Mouse (Mus musculus): ENCODE data around the gene Zfp536. TPM values are rescaled to one million over a fixed set of nuclear protein-coding genes. Genes with fewer than 3 reads are reported as not detected.

Gene Zfp536
- polyA plus RNA-seq, 1 experiment from 2014 or later = 15.6 TPM

DNA sequence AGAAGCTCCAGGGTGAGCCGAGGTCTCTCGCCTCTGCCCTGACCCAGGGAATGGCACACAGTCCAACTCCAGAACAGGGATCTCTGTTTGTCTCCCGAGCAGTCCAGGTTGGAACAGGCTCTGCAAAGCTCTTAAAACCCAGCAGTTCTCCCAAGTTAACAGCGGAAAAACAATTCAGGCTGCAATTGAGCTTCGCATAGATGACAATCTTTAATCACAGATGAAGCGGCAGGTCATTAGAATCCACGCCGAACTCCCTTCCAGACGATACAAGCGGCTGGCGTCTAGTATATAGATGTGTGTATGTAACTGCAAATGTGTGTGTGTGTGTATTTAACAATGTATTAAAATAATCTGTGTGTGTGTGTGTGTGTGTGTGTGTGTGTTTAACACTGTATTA is 268.3 kb downstream of the Zfp536 start:
- Histone ChIP-seq H3K27me3 (replicated peaks; ENCODE audit: low read depth, poor library complexity, severe bottlenecking) (peaks cover 11% of the 10 kb centered on the region; the same call in 1 of the 2 replicates), H3K27ac (replicated peaks) (no peak overlapping the region), H3K4me3 (no peak overlapping the region), H3K9me3 (no peaks in the 10 kb centered on the region), H3K4me1 (peaks cover 16% of the 10 kb centered on the region), H3K36me3 (replicated peaks) (no peaks in the 10 kb centered on the region)
- no peak for DNase-seq (ENCODE audit: low spot score)
- WGBS = 87% methylated on average over 11 of the region's 11 CpGs

GRCm38 (mm10) chr7:37498881-37499280 is 274.6 kb downstream of the Zfp536 start:
- 60% methylated on average over 5 of the region's 5 CpGs for WGBS

GRCm38 (mm10) chr7:37496491-37496890 is 276.9 kb downstream of the Zfp536 start:
- DNase-seq (ENCODE audit: low spot score) = no peak
- no peaks in the 10 kb centered on the region; the same call in 1 of the 2 replicates for H3K4me1 ChIP-seq
- H3K36me3 ChIP-seq (replicated peaks) = no peaks in the 10 kb centered on the region
- no peaks in the 10 kb centered on the region for H3K9me3 ChIP-seq
- peaks cover under 1% of the 10 kb centered on the region; the same call in 1 of the 2 replicates for H3K27me3 ChIP-seq (replicated peaks; ENCODE audit: low read depth, poor library complexity, severe bottlenecking)
- H3K4me3 ChIP-seq = no peak overlapping the region
- 73% methylated on average over 9 of the region's 9 CpGs for WGBS
- H3K27ac ChIP-seq (replicated peaks) = no peak overlapping the region

More at GRCm38 (mm10) chr7:37498881-37499280, 274.6 kb downstream of the Zfp536 start:
- Histone ChIP-seq H3K9me3 (no peaks in the 10 kb centered on the region), H3K27me3 (replicated peaks; ENCODE audit: low read depth, poor library complexity, severe bottlenecking) (no peaks in the 10 kb centered on the region), H3K36me3 (replicated peaks) (no peaks in the 10 kb centered on the region), H3K4me1 (no peaks in the 10 kb centered on the region; the same call in 1 of the 2 replicates), H3K4me3 (no peak overlapping the region), H3K27ac (replicated peaks) (no peak overlapping the region)
- no peak for DNase-seq (ENCODE audit: low spot score)

DNA sequence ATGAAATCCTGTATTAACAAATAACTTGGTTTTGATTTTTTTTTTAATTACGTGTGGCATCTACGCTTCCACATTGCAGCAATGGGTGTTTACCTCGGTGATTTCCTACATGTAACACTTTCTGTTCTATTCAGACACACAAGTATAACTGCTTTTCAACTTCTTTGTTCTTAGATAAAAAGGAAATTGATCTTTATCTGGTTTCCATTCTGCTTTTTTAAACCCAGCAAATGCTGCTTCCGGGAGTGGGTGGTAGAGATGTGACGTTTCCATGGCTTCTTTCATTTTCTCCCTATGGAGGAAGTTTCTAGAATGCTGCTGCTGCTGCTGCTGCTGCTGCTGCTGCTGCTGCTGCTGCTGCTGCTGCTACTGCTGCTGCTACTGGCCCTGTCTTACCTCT is 283.1 kb downstream of the Zfp536 start:
- no peak for DNase-seq (ENCODE audit: low spot score)
- Histone ChIP-seq H3K4me3 (no peak overlapping the region), H3K27ac (replicated peaks) (no peak overlapping the region), H3K4me1 (0 out of 2 replicates have a peak, but pooled peaks cover 2% of the 10 kb centered on the region), H3K9me3 (no peaks in the 10 kb centered on the region), H3K27me3 (replicated peaks; ENCODE audit: low read depth, poor library complexity, severe bottlenecking) (peaks cover 5% of the 10 kb centered on the region; the same call in 1 of the 2 replicates), H3K36me3 (replicated peaks) (no peaks in the 10 kb centered on the region)
- 81% methylated on average over 5 of the region's 5 CpGs for WGBS

DNA sequence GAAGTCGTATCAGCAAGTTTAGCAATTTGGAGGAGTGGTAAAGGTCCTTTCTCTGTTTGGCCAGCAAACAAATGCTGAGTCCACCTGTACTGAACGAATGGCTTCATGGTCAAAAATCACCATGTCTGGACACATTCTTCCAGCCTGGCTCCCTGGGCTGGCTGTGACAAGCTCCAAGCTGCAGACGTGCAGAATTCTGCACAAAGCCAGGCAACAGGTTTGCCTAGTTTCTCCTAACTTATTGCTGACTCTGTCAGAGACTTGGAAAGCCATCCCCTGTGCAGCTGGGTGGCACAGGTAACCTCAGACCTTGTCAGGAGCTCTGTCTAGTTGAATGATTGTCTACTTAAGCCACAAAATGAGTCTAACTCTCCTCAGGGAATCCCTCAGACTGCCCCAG is 288.5 kb downstream of the Zfp536 start:
- WGBS = 74% methylated on average over 3 of the region's 3 CpGs
- no peak overlapping the region for H3K4me3 ChIP-seq
- H3K27ac ChIP-seq (replicated peaks) = no peak overlapping the region
- no peaks in the 10 kb centered on the region for H3K9me3 ChIP-seq
- no peak for DNase-seq (ENCODE audit: low spot score)
- H3K27me3 ChIP-seq (replicated peaks; ENCODE audit: low read depth, poor library complexity, severe bottlenecking) = no peaks in the 10 kb centered on the region
- peaks cover 7% of the 10 kb centered on the region for H3K36me3 ChIP-seq (replicated peaks)
- peaks cover 20% of the 10 kb centered on the region; the same call in 1 of the 2 replicates for H3K4me1 ChIP-seq

- DNase-seq (ENCODE audit: low spot score) = no peak
- 72% methylated on average over 4 of the region's 4 CpGs for WGBS
- no peaks in the 10 kb centered on the region for H3K27me3 ChIP-seq (replicated peaks; ENCODE audit: low read depth, poor library complexity, severe bottlenecking)
- H3K9me3 ChIP-seq = no peaks in the 10 kb centered on the region
- peaks cover 16% of the 10 kb centered on the region for H3K36me3 ChIP-seq (replicated peaks)
- H3K27ac ChIP-seq (replicated peaks) = no peak overlapping the region
- no peak overlapping the region for H3K4me3 ChIP-seq
- peaks cover 25% of the 10 kb centered on the region; the same call in 1 of the 2 replicates for H3K4me1 ChIP-seq
Measured at GRCm38 (mm10) chr7:37482564-37482963, 290.9 kb downstream of the Zfp536 start.

DNA sequence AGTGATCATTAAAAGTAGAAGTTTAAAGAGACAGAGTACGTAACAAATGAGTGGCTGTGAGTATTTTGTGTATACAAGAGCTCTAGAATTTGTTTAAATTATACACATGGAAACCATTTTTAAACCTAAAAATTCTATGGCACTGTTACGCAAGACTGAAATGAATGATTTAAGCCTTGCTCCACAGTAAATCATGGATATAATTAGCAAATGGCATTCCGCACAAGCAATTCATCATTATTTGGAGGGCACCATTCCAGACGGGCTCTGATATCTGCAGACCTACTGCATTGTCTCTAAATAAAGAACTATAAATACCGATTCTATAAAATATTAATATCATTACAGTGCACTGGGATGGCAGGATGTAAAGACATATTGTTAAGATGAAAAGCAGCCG is 292.3 kb downstream of the Zfp536 start:
- no peak for DNase-seq (ENCODE audit: low spot score)
- no peak overlapping the region for H3K4me3 ChIP-seq
- H3K36me3 ChIP-seq (replicated peaks) = peaks cover 16% of the 10 kb centered on the region
- no peak overlapping the region for H3K27ac ChIP-seq (replicated peaks)
- 90% methylated on average over 6 of the region's 6 CpGs for WGBS
- peaks cover 23% of the 10 kb centered on the region; the same call in 1 of the 2 replicates for H3K4me1 ChIP-seq
- no peaks in the 10 kb centered on the region for H3K9me3 ChIP-seq
- H3K27me3 ChIP-seq (replicated peaks; ENCODE audit: low read depth, poor library complexity, severe bottlenecking) = no peaks in the 10 kb centered on the region

GRCm38 (mm10) chr7:37477309-37477708 is 296.1 kb downstream of the Zfp536 start:
- WGBS = 93% methylated on average over 5 of the region's 5 CpGs
- DNase-seq (ENCODE audit: low spot score) = no peak
- H3K4me1 ChIP-seq = peaks cover 11% of the 10 kb centered on the region; the same call in 1 of the 2 replicates

GRCm38 (mm10) chr7:37475485-37475884 is 298.0 kb downstream of the Zfp536 start:
- Histone ChIP-seq H3K36me3 (replicated peaks) (peaks cover 15% of the 10 kb centered on the region), H3K27me3 (replicated peaks; ENCODE audit: low read depth, poor library complexity, severe bottlenecking) (no peaks in the 10 kb centered on the region), H3K27ac (replicated peaks) (no peak overlapping the region), H3K9me3 (no peaks in the 10 kb centered on the region), H3K4me1 (peaks cover 12% of the 10 kb centered on the region), H3K4me3 (no peak overlapping the region)
- 79% methylated on average over 2 of the region's 2 CpGs for WGBS
- no peak for DNase-seq (ENCODE audit: low spot score)

More at GRCm38 (mm10) chr7:37477309-37477708, 296.1 kb downstream of the Zfp536 start:
- H3K9me3 ChIP-seq = no peaks in the 10 kb centered on the region
- peaks cover 16% of the 10 kb centered on the region for H3K36me3 ChIP-seq (replicated peaks)
- H3K27ac ChIP-seq (replicated peaks) = no peak overlapping the region
- H3K4me3 ChIP-seq = no peak overlapping the region
- no peaks in the 10 kb centered on the region for H3K27me3 ChIP-seq (replicated peaks; ENCODE audit: low read depth, poor library complexity, severe bottlenecking)

- no peak overlapping the region for H3K27ac ChIP-seq (replicated peaks)
- no peaks in the 10 kb centered on the region for H3K9me3 ChIP-seq
- WGBS = 75% methylated on average over 8 of the region's 8 CpGs
Measured at GRCm38 (mm10) chr7:37474284-37474683, 299.2 kb downstream of the Zfp536 start.

GRCm38 (mm10) chr7:37473311-37474084 is 299.9 kb downstream of the Zfp536 start:
- H3K4me1 ChIP-seq = peaks cover 19% of the 10 kb centered on the region
- no peaks in the 10 kb centered on the region for H3K36me3 ChIP-seq (replicated peaks)
- WGBS = 82% methylated on average over 24 of the region's 24 CpGs
- H3K4me3 ChIP-seq = no peak overlapping the region
- H3K27me3 ChIP-seq (replicated peaks; ENCODE audit: low read depth, poor library complexity, severe bottlenecking) = 0 out of 2 replicates have a peak, but pooled peaks cover 5% of the 10 kb centered on the region
- DNase-seq (ENCODE audit: low spot score) = no peak
- H3K9me3 ChIP-seq = no peaks in the 10 kb centered on the region
- H3K27ac ChIP-seq (replicated peaks) = no peak overlapping the region

More at GRCm38 (mm10) chr7:37474284-37474683, 299.2 kb downstream of the Zfp536 start:
- DNase-seq (ENCODE audit: low spot score) = no peak
- Histone ChIP-seq H3K27me3 (replicated peaks; ENCODE audit: low read depth, poor library complexity, severe bottlenecking) (no peaks in the 10 kb centered on the region), H3K4me3 (no peak overlapping the region), H3K36me3 (replicated peaks) (peaks cover 3% of the 10 kb centered on the region), H3K4me1 (peaks cover 15% of the 10 kb centered on the region)

GRCm38 (mm10) chr7:37471726-37472125 is 301.7 kb downstream of the Zfp536 start:
- H3K36me3 ChIP-seq (replicated peaks) = no peaks in the 10 kb centered on the region
- H3K27ac ChIP-seq (replicated peaks) = no peak overlapping the region
- peaks cover 29% of the 10 kb centered on the region for H3K4me1 ChIP-seq
- no peaks in the 10 kb centered on the region for H3K9me3 ChIP-seq
- WGBS = 45% methylated on average over 8 of the region's 8 CpGs
- DNase-seq (ENCODE audit: low spot score) = peak; percentile 28
- peaks cover 9% of the 10 kb centered on the region; the same call in 1 of the 2 replicates for H3K27me3 ChIP-seq (replicated peaks; ENCODE audit: low read depth, poor library complexity, severe bottlenecking)
- no peak overlapping the region for H3K4me3 ChIP-seq
